Mouse (Mus musculus): ENCODE data around the gene Tbcb. TPM values are rescaled to one million over a fixed set of nuclear protein-coding genes. Genes with fewer than 3 reads are reported as not detected.
"Not testable (repeated sequence)": the region's sequence is repeated elsewhere in the genome, so short reads cannot be mapped to it uniquely, and the experiment has no call there.

The Tbcb gene
- polyA plus RNA-seq, 1 experiment: 21.5 TPM

GRCm38 (mm10) chr7:30204380-30204779 lies 27.7 kb downstream of the Tbcb start:
- 62% methylated on average over 8 of the region's 8 CpGs for WGBS
- Histone ChIP-seq H3K36me3 (ENCODE audit: control insufficient read depth, insufficient read depth, low read length) (no peaks in the 10 kb centered on the region), H3K27ac (ENCODE audit: insufficient read depth, low read length) (no peak overlapping the region), H3K4me1 (ENCODE audit: control insufficient read depth, insufficient read depth, insufficient read length) (no peaks in the 10 kb centered on the region), H3K4me3 (ENCODE audit: extremely low read depth, insufficient read depth, insufficient read length) (peak overlapping the region; percentile 15; the same call in 1 of the 2 replicates), H3K27me3 (ENCODE audit: control insufficient read depth, insufficient read depth, low read length) (no peaks in the 10 kb centered on the region)
- TF ChIP-seq POLR2A (IDR thresholded peaks at IDR 0.05; ENCODE audit: low read depth, low read length) (no peak), CTCF (IDR thresholded peaks at IDR 0.05; ENCODE audit: extremely low read depth, insufficient read depth, insufficient read length, insufficient replicate concordance) (no peak)
- DNase-seq (ENCODE audit: low read depth in 1 of 2, low spot score in 2 of 2): no peak

- no peak for DNase-seq (ENCODE audit: low read depth in 1 of 2, low spot score in 2 of 2)
- no peaks in the 10 kb centered on the region for H3K36me3 ChIP-seq (ENCODE audit: control insufficient read depth, insufficient read depth, low read length)
- H3K27me3 ChIP-seq (ENCODE audit: control insufficient read depth, insufficient read depth, low read length): no peaks in the 10 kb centered on the region
- no peak overlapping the region for H3K27ac ChIP-seq (ENCODE audit: insufficient read depth, low read length)
- no peak overlapping the region for H3K4me3 ChIP-seq (ENCODE audit: extremely low read depth, insufficient read depth, insufficient read length)
- 92% methylated on average over 11 of the region's 11 CpGs for WGBS
- no peaks in the 10 kb centered on the region for H3K4me1 ChIP-seq (ENCODE audit: control insufficient read depth, insufficient read depth, insufficient read length)
- TF ChIP-seq POLR2A (IDR thresholded peaks at IDR 0.05; ENCODE audit: low read depth, low read length): no peak
- no peak for TF ChIP-seq CTCF (IDR thresholded peaks at IDR 0.05; ENCODE audit: extremely low read depth, insufficient read depth, insufficient read length, insufficient replicate concordance)
Measured at GRCm38 (mm10) chr7:30202895-30203690, 29.0 kb downstream of the Tbcb start.

GRCm38 (mm10) chr7:30200661-30201060 lies 31.4 kb downstream of the Tbcb start:
- DNase-seq (ENCODE audit: low read depth in 1 of 2, low spot score in 2 of 2); H3K4me1 ChIP-seq (ENCODE audit: control insufficient read depth, insufficient read depth, insufficient read length); H3K27me3 ChIP-seq (ENCODE audit: control insufficient read depth, insufficient read depth, low read length); H3K36me3 ChIP-seq (ENCODE audit: control insufficient read depth, insufficient read depth, low read length); H3K27ac ChIP-seq (ENCODE audit: insufficient read depth, low read length); H3K4me3 ChIP-seq (ENCODE audit: extremely low read depth, insufficient read depth, insufficient read length): not testable (repeated sequence)
- WGBS: 93% methylated on average over 5 of the region's 5 CpGs

GRCm38 (mm10) chr7:30200200-30200599 lies 31.9 kb downstream of the Tbcb start:
- Histone ChIP-seq H3K4me3 (ENCODE audit: extremely low read depth, insufficient read depth, insufficient read length) (no peak overlapping the region), H3K27ac (ENCODE audit: insufficient read depth, low read length) (no peak overlapping the region), H3K27me3 (ENCODE audit: control insufficient read depth, insufficient read depth, low read length) (no peaks in the 10 kb centered on the region), H3K4me1 (ENCODE audit: control insufficient read depth, insufficient read depth, insufficient read length) (no peaks in the 10 kb centered on the region), H3K36me3 (ENCODE audit: control insufficient read depth, insufficient read depth, low read length) (no peaks in the 10 kb centered on the region)
- DNase-seq (ENCODE audit: low read depth in 1 of 2, low spot score in 2 of 2): no peak
- 94% methylated on average over 5 of the region's 5 CpGs for WGBS
- no peak for TF ChIP-seq POLR2A (IDR thresholded peaks at IDR 0.05; ENCODE audit: low read depth, low read length)
- TF ChIP-seq CTCF (IDR thresholded peaks at IDR 0.05; ENCODE audit: extremely low read depth, insufficient read depth, insufficient read length, insufficient replicate concordance): no peak

- Histone ChIP-seq H3K27ac (ENCODE audit: insufficient read depth, low read length) (no peak overlapping the region), H3K36me3 (ENCODE audit: control insufficient read depth, insufficient read depth, low read length) (no peaks in the 10 kb centered on the region), H3K27me3 (ENCODE audit: control insufficient read depth, insufficient read depth, low read length) (no peaks in the 10 kb centered on the region), H3K4me3 (ENCODE audit: extremely low read depth, insufficient read depth, insufficient read length) (no peak overlapping the region), H3K4me1 (ENCODE audit: control insufficient read depth, insufficient read depth, insufficient read length) (no peaks in the 10 kb centered on the region)
- DNase-seq (ENCODE audit: low read depth in 1 of 2, low spot score in 2 of 2): no peak
- WGBS: 86% methylated on average over 18 of the region's 18 CpGs
- TF ChIP-seq POLR2A (IDR thresholded peaks at IDR 0.05; ENCODE audit: low read depth, low read length) (no peak), CTCF (IDR thresholded peaks at IDR 0.05; ENCODE audit: extremely low read depth, insufficient read depth, insufficient read length, insufficient replicate concordance) (no peak)
Measured at GRCm38 (mm10) chr7:30199498-30200139, 32.5 kb downstream of the Tbcb start.

GRCm38 (mm10) chr7:30198481-30198971 lies 33.5 kb downstream of the Tbcb start, which contains the start of gene Capns1:
Capns1 (minus strand) TSS chr7:30198811.
- TF ChIP-seq POLR2A (IDR thresholded peaks at IDR 0.05; ENCODE audit: low read depth, low read length): no peak
- TF ChIP-seq CTCF (IDR thresholded peaks at IDR 0.05; ENCODE audit: extremely low read depth, insufficient read depth, insufficient read length, insufficient replicate concordance): peak; percentile 79; the same call in 1 of the 2 replicates
- no peak within 1 kb of the TSS for H3K4me3 ChIP-seq (ENCODE audit: extremely low read depth, insufficient read depth, insufficient read length)
- peak; percentile 64 to 65 for DNase-seq (ENCODE audit: low read depth in 1 of 2, low spot score in 2 of 2)

More at GRCm38 (mm10) chr7:30198481-30198971, 33.5 kb downstream of the Tbcb start, which contains the start of gene Capns1:
- H3K27me3 ChIP-seq (ENCODE audit: control insufficient read depth, insufficient read depth, low read length): no peaks in the 10 kb centered on the region
- no peaks in the 10 kb centered on the region for H3K36me3 ChIP-seq (ENCODE audit: control insufficient read depth, insufficient read depth, low read length)
- H3K4me1 ChIP-seq (ENCODE audit: control insufficient read depth, insufficient read depth, insufficient read length): no peaks in the 10 kb centered on the region; the same call in 1 of the 2 replicates
- 12% methylated on average over 8 of the region's 8 CpGs for WGBS
- no peak within 1 kb of the TSS for H3K27ac ChIP-seq (ENCODE audit: insufficient read depth, low read length)
